Mouse (Mus musculus) bone marrow, adult 2 months (tissue): ENCODE measurements at regions not wholly inside any gene's neighbourhood (a gene's known extent, or its start where the extent isn't known, plus 50 kb on each side); places are given as distances from the start of the nearest gene placed in this dataset.

ENCODE experiments used
- CTCF ChIP-seq: fragments of 200-500 bp; IDR thresholded peaks from 2 replicates; pipeline ENCODE4 v1.5.1; 2011; ENCODE audit warnings: low read length, control low read depth; ENCODE audit not compliant: control insufficient read depth, insufficient read depth
- POLR2A ChIP-seq: fragments of 200-500 bp; IDR thresholded peaks from 2 replicates; pipeline ENCODE4 v1.6.1; 2011; ENCODE audit warnings: low read depth, mild to moderate bottlenecking, control low read depth, low read length, borderline replicate concordance; ENCODE audit not compliant: control insufficient read depth

GRCm38 (mm10) chr1:14010789-14011188, 2082.3 kb downstream of the 4930444P10Rik start:
- TF ChIP-seq POLR2A: no peak
- no peak for TF ChIP-seq CTCF
